Mouse (Mus musculus) adrenal gland, postnatal 10 days (tissue): Measurements from ENCODE around the gene Dnhd1. TPM values are rescaled to one million over a fixed set of nuclear protein-coding genes. Genes with fewer than 3 reads are reported as not detected.
"Not testable (repeated sequence)": the region's sequence is repeated elsewhere in the genome, so short reads cannot be mapped to it uniquely, and the experiment has no call there.

Experiments used
- DNase-seq: peaks from one replicate; pipeline ENCODE4 v3.0.0; 2021; ENCODE audit warnings: mixed read lengths
- total RNA-seq, 2 experiments: library from RNA; stranded (reverse); gene quantifications; 2 replicates each; pipeline ENCODE4 v1.2.3; 2021

Dnhd1 gene
- total RNA-seq, 2 experiments from 2014 or later = 3.0 to 4.7 TPM

- DNase-seq = peak; percentile 97
Measured at GRCm38 (mm10) chr7:105640233-105640893, 10.3 kb upstream of the Dnhd1 start, which contains the start of the genes Arfip2 and Gm45799. Gene Arfip2, minus strand, starts transcription at chr7:105640416. Gene Gm45799, plus strand, starts transcription at chr7:105640552.

- peak; percentile 47 for DNase-seq
Measured at GRCm38 (mm10) chr7:105640894-105641255, 9.8 kb upstream of the Dnhd1 start.

GRCm38 (mm10) chr7:105641936-105642335, 8.7 kb upstream of the Dnhd1 start:
- DNase-seq = no peak

- DNase-seq = no peak
Measured at GRCm38 (mm10) chr7:105685541-105686197, 35.0 kb downstream of the Dnhd1 start.

GRCm38 (mm10) chr7:105690875-105691274, 40.2 kb downstream of the Dnhd1 start:
- DNase-seq = no peak

- DNase-seq = no peak
Measured at GRCm38 (mm10) chr7:105703184-105703583, 52.6 kb downstream of the Dnhd1 start.

GRCm38 (mm10) chr7:105703816-105704215, 53.2 kb downstream of the Dnhd1 start:
- no peak for DNase-seq

GRCm38 (mm10) chr7:105708733-105709132, 58.1 kb downstream of the Dnhd1 start:
- no peak for DNase-seq

- DNase-seq = no peak
Measured at GRCm38 (mm10) chr7:105715366-105715765, 64.7 kb downstream of the Dnhd1 start.

- DNase-seq = no peak
Measured at GRCm38 (mm10) chr7:105721916-105722315, 71.3 kb downstream of the Dnhd1 start.

- DNase-seq = peak; percentile 46
Measured at GRCm38 (mm10) chr7:105726144-105726979, 75.7 kb downstream of the Dnhd1 start.

GRCm38 (mm10) chr7:105726980-105727325, 76.3 kb downstream of the Dnhd1 start:
- no peak for DNase-seq

- DNase-seq = no peak
Measured at GRCm38 (mm10) chr7:105728701-105729428, 78.2 kb downstream of the Dnhd1 start.

GRCm38 (mm10) chr7:105733836-105734235, 83.2 kb downstream of the Dnhd1 start:
- no peak for DNase-seq

GRCm38 (mm10) chr7:105734826-105735225, 84.2 kb downstream of the Dnhd1 start:
- no peak for DNase-seq

- DNase-seq = not testable (repeated sequence)
Measured at GRCm38 (mm10) chr7:105735464-105735863, 84.8 kb downstream of the Dnhd1 start.

GRCm38 (mm10) chr7:105736264-105736901, 85.8 kb downstream of the Dnhd1 start, which contains the start of gene Ilk:
Gene Ilk, plus strand, starts transcription at chr7:105736592.
- DNase-seq = peak; percentile 95

GRCm38 (mm10) chr7:105736911-105737521, 86.4 kb downstream of the Dnhd1 start, which contains the start of gene Rrp8:
Gene Rrp8, minus strand, starts transcription at chr7:105737385.
- DNase-seq = peak; percentile 56

- DNase-seq = no peak
Measured at GRCm38 (mm10) chr7:105737648-105738047, 87.0 kb downstream of the Dnhd1 start.

- DNase-seq = no peak
Measured at GRCm38 (mm10) chr7:105738286-105738685, 87.7 kb downstream of the Dnhd1 start.

GRCm38 (mm10) chr7:105738948-105739347, 88.3 kb downstream of the Dnhd1 start:
- peak; percentile 62 for DNase-seq
